Mouse (Mus musculus) R1 (cell line): Measurements from ENCODE around the gene Pi4kb.
"Not testable (repeated sequence)": the region's sequence is repeated elsewhere in the genome, so short reads cannot be mapped to it uniquely, and the experiment has no call there.

Source experiments
- DNase-seq: peaks from one replicate; pipeline ENCODE4 v3.0.0-alpha.2; 2018; ENCODE audit warnings: low read depth, low spot score

Gene Pi4kb

DNA sequence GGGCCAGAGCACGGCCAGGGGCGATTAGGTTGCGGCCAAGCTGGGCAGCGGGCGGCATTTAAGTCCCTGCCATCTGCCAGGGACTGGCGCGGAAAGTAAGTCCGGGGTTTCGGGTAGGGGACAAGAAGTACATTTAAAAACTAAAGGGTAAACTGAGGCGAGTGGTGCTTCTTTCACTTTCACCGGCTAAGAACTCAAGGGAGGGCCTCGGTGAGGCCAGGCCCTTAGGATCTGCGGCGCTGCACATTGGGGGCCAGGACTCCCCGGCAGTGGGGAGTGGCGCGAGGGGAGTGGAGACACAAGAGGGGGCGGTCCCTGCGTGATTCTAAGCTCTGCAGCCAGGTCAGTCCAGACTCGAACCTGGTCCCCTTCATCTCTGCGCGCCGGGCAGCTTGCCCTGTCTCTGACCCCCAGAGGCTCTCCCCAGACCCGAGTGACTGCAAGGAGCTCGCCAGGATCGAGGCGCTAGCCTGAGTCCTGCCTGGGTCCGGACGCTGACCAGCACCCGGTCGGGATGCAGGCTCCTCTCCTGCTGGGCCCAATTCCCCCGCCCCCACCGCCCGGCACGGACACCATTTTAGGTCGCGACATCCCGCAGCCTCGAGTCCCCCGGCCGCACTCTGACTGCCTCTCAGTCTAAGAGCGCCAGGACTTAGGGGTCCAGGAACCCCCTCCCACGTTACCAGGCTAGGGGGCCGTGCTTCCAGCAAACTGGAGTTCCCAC lies 40.1 kb downstream of the Pi4kb start:
- DNase-seq, result peak; percentile 75

DNA sequence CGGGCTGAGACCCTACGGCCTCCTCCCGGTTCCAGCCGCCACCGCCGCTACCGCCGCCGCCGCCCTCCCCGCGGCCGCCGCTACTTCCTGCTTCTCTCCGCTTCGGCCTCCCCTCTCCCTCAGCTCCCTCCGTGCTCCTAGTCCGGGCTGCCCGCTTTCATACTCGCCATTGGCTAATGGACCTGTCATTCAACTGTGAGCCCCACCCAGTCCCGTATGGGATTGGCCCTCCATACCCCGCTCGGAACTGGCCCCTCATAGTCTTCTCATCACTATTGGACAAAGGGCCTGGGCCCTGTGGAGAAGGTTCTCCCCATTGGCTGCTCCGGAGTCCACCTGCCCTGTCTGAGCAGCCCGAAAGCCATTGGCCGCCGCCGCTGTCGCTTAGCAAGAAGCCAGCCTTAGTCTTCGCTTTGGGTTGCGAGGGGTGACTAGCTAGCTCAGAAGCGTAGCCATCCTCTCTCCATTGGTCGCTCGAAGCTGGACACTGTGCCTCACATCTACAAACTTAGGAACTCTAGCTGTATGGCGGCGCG lies 40.9 kb downstream of the Pi4kb start, which contains the start of gene Zfp687:
Gene Zfp687 (minus strand): TSS at position 112 of the 536 bp plus-strand sequence.
- peak; percentile 100 for DNase-seq

DNA sequence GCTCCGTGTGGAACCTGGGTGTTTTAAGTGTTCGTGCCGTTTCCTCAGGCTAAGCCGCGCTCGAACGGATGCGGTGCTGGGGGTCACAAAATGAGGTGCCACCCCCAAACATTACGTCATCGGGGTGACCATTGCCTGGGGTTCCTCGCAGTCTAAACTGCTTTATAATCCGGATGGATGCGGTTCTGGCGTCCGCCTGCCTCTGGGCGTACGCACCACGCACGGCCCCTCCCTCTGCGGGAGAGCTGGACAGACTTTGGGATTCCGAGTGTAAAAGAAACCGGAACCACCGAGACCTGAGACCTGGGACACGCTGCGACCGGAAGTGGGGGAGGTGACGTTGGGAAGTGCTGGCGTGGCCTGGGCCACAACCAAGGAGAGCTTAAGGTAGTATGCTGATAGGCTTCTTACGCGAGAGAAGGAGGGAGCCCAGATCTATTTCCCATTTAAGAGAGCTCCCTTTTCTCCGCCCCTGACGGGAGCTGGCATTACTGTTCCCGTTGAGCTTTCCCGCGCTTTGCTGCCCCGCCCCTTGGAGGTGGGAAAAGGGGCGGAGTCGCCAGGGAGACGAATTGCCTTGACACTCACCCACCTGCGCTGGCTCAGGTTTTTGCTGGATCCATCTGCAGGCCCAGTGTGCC lies 41.5 kb downstream of the Pi4kb start:
- DNase-seq, result peak; percentile 99

DNA sequence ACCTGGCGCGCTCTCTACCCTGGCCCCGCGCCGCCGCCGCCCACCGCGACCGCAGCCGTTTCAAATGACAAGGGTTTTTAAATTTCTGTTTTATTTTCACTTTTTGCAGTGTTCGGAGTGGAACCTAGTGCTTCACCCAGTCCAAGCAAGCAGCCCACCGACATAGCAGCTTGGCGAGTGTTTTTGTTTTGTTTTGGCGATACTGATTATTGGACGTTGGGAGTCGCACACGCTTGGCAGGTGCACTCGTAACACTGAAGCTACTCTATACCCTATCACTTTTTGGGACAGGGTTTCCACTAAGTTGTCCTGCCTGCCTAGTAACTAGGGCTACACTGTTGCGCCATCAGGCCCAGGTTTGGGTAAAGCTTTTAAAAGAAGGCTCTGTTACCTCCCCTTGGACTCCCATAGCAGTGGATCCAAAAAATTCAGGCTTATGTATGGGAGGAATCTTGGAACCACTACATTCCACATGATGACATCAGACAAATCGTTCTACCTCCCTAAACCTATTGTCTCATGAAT lies 42.1 kb downstream of the Pi4kb start:
- no peak for DNase-seq

DNA sequence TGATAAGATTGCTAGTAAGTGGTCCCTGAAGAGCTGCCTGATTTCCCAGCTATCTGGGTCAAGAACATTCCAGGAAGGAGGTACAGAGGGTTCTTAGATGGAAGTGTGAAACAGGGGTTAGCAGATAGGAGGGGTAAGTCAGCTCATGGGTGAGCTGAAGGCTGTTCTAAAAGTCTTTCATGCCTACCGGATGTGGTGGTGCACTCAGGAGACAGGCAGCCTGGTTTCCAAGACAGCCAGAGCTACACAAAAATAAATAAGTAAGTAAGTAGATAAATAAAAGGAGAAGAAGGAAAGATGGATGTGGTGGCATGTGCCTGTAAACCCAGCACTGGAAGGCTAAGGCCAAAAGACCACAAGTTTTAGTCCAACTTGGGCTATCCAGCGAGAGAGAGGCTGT lies 44.2 kb downstream of the Pi4kb start:
- no peak for DNase-seq

DNA sequence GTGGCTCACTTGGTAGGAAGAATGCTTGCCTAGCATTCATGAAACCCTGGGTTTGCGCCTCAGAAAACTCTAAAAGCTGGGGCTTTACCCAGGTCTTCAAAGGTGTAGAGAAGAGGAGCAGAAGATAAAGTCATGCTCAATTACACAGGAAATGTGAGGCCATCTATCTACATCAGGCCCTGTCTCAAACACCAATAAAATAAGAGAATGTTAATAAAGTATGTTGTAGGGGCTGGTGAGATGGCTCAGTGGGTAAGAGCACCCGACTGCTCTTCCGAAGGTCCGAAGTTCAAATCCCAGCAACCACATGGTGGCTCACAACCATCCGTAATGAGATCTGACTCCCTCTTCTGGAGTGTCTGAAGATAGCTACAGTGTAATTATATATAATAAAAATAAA lies 46.4 kb downstream of the Pi4kb start:
- DNase-seq, result not testable (repeated sequence)

DNA sequence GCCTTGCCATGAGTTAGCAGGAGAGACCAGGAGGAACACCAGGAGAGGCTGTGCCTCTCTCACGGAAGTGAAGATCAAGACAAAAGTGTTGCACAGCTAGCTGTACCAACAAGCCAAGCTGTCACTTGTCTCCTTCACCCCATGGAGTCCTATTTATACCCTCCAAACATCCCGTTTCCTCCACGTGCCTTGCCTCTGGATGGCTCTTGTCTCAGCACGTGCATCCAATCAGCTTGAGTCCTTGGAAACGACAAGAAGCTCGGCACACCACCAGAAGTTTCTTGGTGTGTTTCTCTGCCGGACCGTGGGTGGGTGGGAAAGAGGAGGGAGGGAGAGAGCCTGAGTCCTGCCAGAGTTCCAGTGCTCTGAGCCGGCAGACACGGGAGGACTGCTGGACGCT lies 50.0 kb downstream of the Pi4kb start:
- DNase-seq, result peak; percentile 51

DNA sequence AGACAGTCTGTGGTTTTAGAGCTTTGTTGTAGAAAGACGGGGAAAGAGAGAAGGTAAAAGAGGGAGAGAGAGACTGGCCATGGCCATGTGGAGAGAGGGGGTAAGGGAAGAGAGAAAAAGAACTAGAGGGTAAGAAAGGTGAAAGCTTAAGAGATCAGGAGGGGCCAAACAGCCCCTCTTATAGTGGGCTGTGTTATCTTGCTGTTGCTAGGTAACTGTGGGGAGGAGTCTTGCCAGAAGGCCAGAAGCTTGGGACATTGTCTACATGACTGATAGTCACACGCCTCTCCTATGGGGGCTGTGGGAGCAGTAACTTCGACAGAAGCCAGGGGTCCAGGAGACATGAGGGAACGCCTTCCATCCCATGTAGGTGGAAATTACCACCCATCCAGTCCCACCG lies 50.7 kb downstream of the Pi4kb start:
- DNase-seq, result peak; percentile 32

DNA sequence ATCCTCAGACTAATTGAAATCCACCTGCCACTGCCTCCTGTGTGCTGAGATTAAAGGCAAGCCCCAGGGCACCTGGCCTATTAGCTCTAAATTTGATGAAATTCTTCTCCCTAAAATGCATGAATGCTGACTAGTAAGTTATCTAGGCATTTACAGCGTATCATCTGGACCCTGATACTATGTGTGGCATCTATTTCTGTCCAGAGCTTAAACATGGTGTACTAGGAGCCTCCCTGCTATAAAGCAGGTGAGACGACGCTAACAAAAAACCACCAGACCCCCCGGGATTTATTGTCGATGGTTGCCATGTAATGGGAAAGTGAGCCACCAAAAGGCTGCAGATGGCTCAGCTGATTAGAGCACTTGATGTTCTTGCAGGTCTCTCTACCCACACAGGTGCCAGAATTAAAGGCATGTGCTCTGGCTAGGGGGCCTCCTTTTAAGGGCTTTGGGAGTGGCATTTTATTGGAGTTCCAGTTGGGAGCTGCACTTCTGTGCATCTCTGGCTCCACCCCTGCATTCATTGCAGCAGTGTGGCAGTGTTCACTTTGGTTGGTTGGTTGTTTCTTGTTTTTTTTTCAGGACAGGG lies 52.6 kb downstream of the Pi4kb start:
- peak; percentile 45 for DNase-seq

DNA sequence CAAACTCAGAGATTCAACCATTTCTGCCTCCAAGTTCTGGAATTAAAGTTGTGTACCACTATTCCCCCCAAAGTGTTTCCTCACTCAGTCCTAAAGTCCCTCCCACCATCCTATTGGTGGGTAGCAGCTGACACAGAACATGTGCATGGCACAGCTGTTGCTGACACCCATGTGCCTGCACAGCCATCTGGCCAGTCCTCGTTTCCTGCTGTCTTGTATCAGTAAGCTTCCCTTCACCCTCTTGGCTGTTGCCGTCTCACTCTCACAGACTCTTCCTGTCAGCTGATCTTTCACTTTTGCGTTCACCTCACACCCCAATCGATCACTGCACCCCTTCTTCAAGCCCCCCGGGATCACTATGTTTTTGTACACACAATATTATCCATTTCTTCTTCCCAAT lies 53.2 kb downstream of the Pi4kb start:
- DNase-seq, result no peak

DNA sequence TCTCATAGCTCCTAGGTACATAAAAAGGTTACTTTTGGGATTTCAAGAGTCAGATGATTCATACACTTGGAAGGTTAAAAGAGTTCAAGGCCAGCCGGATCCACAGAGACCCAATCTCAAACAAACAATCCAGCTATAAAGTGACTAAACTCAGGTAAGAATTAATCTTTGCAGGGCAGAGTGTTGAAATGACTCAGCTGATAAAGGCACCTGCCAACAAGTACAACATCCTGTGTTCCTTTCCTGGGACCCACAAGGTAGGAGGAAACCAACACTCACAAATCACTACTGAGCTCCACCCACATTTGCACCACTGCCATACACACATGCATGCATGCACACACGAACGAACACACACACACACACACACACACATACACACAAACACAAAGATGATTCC lies 54.1 kb downstream of the Pi4kb start:
- DNase-seq, result no peak

DNA sequence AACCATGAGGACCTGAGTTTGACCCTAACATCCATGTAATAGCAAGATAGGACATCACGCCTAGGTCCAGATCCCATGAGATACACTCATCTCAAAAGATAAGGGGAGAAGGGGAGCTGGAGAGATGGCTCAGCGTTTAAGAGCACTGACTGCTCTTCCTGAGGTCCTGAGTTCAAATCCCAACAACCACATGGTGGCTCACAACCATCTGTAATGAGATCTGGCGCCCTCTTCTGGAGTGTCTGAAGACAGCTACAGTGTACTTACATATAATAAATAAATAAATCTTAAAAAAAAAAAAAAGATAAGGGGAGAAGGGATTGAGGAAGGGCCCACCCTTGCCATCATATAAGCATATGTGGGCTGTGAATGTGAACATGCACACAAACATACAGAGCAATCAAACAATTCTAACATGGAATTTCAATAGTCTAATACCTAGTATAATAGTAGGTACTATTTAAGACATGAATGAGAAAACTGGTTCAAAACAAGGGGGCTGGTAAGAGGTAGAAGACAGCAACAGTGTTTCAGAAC lies 54.8 kb downstream of the Pi4kb start:
- DNase-seq, result not testable (repeated sequence)

DNA sequence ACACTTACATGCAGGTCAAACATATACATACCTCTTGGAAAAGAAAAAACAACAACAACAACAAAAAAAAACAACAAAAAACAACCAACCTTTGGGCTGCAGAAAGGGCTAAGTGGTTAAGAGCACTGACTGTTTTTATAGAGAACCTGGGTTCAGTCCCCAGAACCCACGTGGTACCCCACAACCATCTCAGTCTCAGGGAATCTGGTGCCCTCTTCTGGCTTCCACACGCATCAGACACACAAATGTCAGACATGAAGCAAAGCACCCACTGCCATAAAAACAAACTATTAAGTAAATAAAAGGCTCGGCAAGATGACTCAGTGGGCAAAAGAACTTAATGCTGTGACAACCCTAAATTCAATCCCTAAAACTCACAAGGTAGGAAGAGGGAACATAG lies 55.4 kb downstream of the Pi4kb start:
- DNase-seq, result peak; percentile 57

DNA sequence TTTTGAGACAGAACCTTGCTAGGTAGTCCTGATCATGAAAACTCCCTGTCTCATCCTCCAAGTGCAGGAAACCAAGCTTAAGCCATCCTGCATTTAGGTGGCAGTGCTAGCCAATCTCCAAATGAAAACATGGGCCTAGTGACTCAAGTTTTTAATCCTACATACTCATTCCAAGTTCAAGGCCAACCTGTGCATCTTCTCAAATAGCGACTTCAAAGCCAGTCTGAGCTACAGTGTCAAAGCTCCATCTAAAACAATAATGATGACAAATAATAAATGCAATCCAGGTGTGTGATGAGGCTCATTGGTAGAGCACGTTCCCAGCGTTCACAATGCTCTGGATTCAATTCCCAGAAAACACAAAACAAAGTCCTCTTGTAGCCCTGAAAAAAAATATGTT lies 67.1 kb downstream of the Pi4kb start:
- DNase-seq, result no peak

DNA sequence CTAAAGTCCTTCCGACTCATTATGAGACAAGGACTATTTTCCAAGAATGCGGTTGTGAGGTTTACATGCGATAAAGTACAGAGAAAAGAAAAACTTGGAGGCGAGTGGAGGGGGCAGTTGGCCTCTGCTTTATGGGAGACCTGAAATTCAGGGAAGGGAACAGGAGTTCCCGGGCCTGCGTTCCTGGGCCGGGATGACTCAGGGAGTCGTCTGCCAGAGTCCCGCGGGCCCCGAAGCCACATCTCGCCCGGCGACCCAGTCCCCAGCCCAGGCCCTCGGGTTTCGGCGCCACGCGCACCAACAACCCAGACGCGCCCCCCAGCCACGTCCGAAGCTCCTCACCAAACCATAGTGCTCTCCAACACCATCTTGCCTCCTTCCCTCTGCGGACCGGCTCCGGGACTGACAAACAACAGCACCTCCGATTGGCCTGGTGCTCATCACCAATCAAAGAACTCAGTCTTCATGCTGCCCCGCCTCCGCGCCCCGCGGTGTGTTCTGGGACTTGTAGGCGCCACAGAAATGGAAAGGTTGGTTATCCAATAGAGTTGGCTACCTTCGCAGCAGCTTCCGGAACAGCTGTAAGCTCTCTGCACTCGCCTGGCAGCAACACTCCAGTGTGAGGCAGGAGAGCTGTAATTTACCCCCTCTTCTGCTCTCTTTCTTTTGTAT lies 67.8 kb downstream of the Pi4kb start, which contains the start of gene Psmd4:
Gene Psmd4 (minus strand): TSS at position 449 of the 672 bp plus-strand sequence.
- DNase-seq, result peak; percentile 99

DNA sequence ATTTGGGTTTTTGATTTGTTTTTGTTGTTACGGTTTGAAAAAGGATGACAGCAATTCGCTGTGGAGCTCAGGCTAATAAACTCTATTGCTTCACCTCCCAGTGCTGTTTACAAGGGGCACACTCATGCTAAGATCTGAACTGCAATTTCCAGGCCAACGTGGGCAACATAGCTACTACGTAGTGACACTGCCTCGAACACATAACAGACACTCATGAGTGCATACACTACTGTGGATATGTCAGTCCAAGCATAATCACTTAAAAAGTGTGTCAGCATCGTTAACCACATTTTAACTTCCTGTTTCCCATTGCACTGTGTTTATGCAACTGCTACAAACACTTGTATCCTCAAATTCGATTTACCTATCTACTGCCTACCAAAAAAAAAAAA lies 68.3 kb downstream of the Pi4kb start:
- no peak for DNase-seq

DNA sequence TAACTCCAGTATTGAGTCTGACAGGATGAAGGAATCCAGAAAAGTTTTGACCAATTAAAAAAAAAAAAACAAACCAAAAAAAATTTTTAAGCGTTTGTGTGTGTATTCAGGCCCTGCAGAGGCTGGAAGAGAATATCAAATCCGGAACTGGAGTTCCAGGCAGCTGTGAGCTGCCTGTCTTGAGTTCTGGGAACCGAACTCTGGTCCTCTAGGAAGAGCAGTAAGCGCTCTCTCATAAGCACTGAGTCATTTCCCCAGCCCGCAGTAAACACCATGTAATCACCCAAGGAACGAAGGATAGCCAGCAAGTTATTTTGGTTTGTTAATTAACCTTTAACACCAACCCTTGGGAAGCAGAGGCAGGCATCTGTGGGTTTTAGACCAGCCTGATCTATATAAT lies 68.7 kb downstream of the Pi4kb start:
- DNase-seq, result no peak

DNA sequence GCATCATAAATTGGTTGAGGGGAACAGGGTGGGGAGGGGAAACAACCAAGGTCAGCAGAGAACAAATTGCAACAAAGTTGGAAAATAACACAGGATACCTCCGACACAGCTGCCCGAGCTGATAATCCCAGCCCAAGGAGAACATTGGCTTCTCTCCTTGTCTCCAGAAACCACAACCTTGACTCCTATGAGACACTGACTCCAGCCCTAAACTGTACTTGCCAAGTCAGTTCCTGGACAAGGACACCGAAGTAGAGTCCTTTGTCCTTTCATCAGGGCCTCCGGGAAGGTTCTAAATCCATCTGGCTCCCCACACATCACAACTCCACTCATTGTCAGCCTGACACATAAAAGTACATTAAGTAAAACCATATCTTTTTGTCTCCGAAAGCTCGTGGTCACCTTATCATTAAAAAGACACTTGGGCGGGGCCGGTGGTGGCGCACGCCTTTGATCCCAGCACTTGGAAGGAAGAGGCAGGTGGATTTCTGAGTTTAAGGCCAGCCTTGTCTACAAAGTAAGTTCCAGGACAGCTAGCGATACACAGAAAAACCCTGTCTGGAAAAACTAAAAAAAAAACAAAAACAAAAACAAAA lies 72.0 kb downstream of the Pi4kb start:
- DNase-seq, result no peak

DNA sequence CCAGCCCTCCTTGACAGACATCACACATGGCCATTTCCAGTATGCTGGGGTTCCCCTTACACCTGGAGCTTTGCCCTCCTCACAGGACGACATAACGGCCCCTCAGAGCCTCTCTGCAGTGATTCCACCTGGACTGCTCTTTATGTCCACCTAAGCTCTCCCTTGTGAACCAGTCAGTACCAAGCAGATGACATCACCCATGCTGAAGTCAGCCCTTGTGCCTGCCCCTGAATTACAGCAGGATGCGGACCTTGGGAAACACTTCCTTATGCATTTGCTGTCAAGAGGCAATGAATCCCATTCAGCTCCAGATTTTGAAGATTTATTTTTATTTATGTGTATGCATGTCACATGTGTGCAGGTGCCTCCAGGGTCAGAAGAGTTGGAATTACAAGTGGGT lies 73.4 kb downstream of the Pi4kb start:
- no peak for DNase-seq

DNA sequence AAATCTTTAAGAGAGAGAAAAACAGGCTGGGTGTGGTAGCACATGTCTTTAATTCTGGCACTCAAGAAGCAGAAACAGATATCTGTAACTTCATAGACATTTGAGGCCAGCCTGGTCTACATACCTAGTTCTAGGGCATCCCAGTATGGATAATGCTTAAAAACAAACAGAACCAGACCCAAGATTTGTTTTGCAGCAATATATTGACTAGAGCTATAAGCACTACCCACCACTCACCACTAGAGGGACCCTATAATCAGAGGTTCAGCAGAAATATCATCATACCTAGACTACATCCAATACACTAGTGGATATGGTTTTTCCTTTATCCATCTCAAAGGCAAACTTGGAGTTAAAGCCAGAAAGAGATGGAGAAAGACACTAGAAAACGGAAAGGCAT lies 78.4 kb downstream of the Pi4kb start:
- peak; percentile 72 for DNase-seq

DNA sequence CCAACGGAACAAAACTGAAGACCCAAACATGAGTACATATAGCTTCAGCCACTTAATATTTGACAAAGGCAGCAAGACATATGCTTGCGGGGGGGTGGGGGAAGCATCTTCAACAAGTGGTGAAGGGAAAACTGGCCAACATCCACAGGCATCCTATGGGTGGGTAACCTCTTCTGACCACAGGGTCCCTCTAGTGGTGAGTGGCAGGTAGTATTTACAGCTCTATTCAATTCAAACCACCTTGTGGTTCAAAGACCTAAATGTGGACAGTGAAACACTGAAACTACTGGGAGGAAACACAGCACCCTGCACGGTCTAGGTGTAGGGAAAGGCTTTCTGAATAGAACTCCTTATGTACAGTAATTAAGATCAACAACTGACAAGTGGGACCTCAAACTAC lies 79.2 kb downstream of the Pi4kb start:
- DNase-seq, result peak; percentile 89
